Comparison of ENCODE assay signal across 8 mouse cellular contexts in genomic region chr9:120110211-120111018, GRCm38 (mm10). TPM values are rescaled to one million over a fixed set of nuclear protein-coding genes. Genes with fewer than 3 reads are reported as not detected.
DNase-seq lines count a peak whose midpoint lies in the region; ATAC-seq and TF ChIP-seq lines count a peak whose summit lies in the region.

Gene Slc25a38, plus strand, starts transcription at chr9:120110374.

- H3K4me3 ChIP-seq in bone marrow, adult 2 months (replicated peaks; ENCODE audit: control insufficient read depth, low read depth, low read length), result peak within 1 kb of the TSS; percentile 91
- H3K4me3 ChIP-seq in embryonic facial prominence, embryonic 15.5 days (replicated peaks), result peak within 1 kb of the TSS; percentile 69
- peak within 1 kb of the TSS; percentile 87 for H3K4me3 ChIP-seq in kidney, embryonic 14.5 days (ENCODE audit: low read length)
- H3K4me3 ChIP-seq in limb, embryonic 15.5 days, result peak within 1 kb of the TSS; percentile 97

- DNase-seq in 416B (ENCODE audit: low read depth), result peak; percentile 94
- peak; percentile 94 to 95 for DNase-seq in heart, adult 9 months (ENCODE audit: low spot score in 2 of 2)
- peak; percentile 77 to 88 for DNase-seq in monocyte, adult 2 months (ENCODE audit: low read depth in 1 of 2, low spot score in 2 of 2)
- peak; percentile 95 to 96 for DNase-seq in spleen, postnatal 36 days (ENCODE audit: low spot score in 2 of 2)

- peak; percentile 85; the same call in 1 of the 2 replicates for TF ChIP-seq POLR2A in bone marrow, adult 2 months (IDR thresholded peaks at IDR 0.05; ENCODE audit: borderline replicate concordance, control insufficient read depth, low read depth, low read length)

- no peaks in the 10 kb centered on the region for H3K36me3 ChIP-seq in embryonic facial prominence, embryonic 15.5 days
- no peaks in the 10 kb centered on the region for H3K36me3 ChIP-seq in kidney, embryonic 14.5 days (ENCODE audit: control insufficient read depth, insufficient read depth, low read length)
- 0 out of 2 replicates have a peak, but pooled peaks cover 3% of the 10 kb centered on the region for H3K36me3 ChIP-seq in limb, embryonic 15.5 days

- peak within 1 kb of the TSS; percentile 90 for H3K27ac ChIP-seq in bone marrow, adult 2 months (ENCODE audit: control insufficient read depth, insufficient read depth, low read depth, low read length, poor library complexity)
- H3K27ac ChIP-seq in embryonic facial prominence, embryonic 15.5 days (replicated peaks), result peak within 1 kb of the TSS; percentile 96
- H3K27ac ChIP-seq in kidney, embryonic 14.5 days (ENCODE audit: low read depth, low read length), result peak within 1 kb of the TSS; percentile 96
- peak within 1 kb of the TSS; percentile 96 for H3K27ac ChIP-seq in limb, embryonic 15.5 days

- peaks cover 7% of the 10 kb centered on the region; the same call in 1 of the 2 replicates for H3K4me1 ChIP-seq in bone marrow, adult 2 months (ENCODE audit: control insufficient read depth, insufficient read depth, low read length)
- peaks cover 8% of the 10 kb centered on the region for H3K4me1 ChIP-seq in embryonic facial prominence, embryonic 15.5 days
- no peaks in the 10 kb centered on the region for H3K4me1 ChIP-seq in kidney, embryonic 14.5 days (ENCODE audit: control insufficient read depth, insufficient read depth, low read length)
- H3K4me1 ChIP-seq in limb, embryonic 15.5 days, result peaks cover 4% of the 10 kb centered on the region; the same call in 1 of the 2 replicates

- no peaks in the 10 kb centered on the region for H3K9me3 ChIP-seq in embryonic facial prominence, embryonic 15.5 days (replicated peaks)
- H3K9me3 ChIP-seq in kidney, embryonic 14.5 days (ENCODE audit: control insufficient read depth, low read length), result no peaks in the 10 kb centered on the region
- H3K9me3 ChIP-seq in limb, embryonic 15.5 days, result no peaks in the 10 kb centered on the region

- peak; percentile 92 for TF ChIP-seq CTCF in bone marrow, adult 2 months (IDR thresholded peaks at IDR 0.05; ENCODE audit: control insufficient read depth, insufficient read depth, low read length)

- no peaks in the 10 kb centered on the region for H3K27me3 ChIP-seq in embryonic facial prominence, embryonic 15.5 days
- H3K27me3 ChIP-seq in kidney, embryonic 14.5 days (ENCODE audit: control insufficient read depth, insufficient read depth, low read length), result no peaks in the 10 kb centered on the region
- no peaks in the 10 kb centered on the region for H3K27me3 ChIP-seq in limb, embryonic 15.5 days

- under 1% methylated on average over 62 of the region's 62 CpGs for WGBS in bone marrow, adult 2 months
- WGBS in embryonic facial prominence, embryonic 15.5 days, result under 1% methylated on average over 62 of the region's 62 CpGs
- under 1% methylated on average over 62 of the region's 62 CpGs for WGBS in kidney, embryonic 14.5 days
- WGBS in limb, embryonic 15.5 days, result under 1% methylated on average over 62 of the region's 62 CpGs

- peak within 1 kb of the TSS; percentile 43 for H3K9ac ChIP-seq in embryonic facial prominence, embryonic 15.5 days
- peak within 1 kb of the TSS; percentile 72 for H3K9ac ChIP-seq in kidney, embryonic 14.5 days (ENCODE audit: low read depth, low read length)
- peak within 1 kb of the TSS; percentile 67 for H3K9ac ChIP-seq in limb, embryonic 15.5 days

- ATAC-seq in embryonic facial prominence, embryonic 15.5 days (ENCODE audit: insufficient number of reproducible peaks, low FRiP score, low TSS enrichment, low read depth), result peak; percentile 98
- peak; percentile 97 for ATAC-seq in kidney, embryonic 14.5 days (ENCODE audit: low FRiP score, low TSS enrichment)
- peak; percentile 95 for ATAC-seq in limb, embryonic 15.5 days (ENCODE audit: insufficient number of reproducible peaks, low FRiP score, low TSS enrichment, low read depth)

- H3K4me2 ChIP-seq in embryonic facial prominence, embryonic 15.5 days (replicated peaks), result peak within 1 kb of the TSS; percentile 58
- H3K4me2 ChIP-seq in kidney, embryonic 14.5 days (replicated peaks; ENCODE audit: low read depth, low read length), result peak within 1 kb of the TSS; percentile 67
- peak within 1 kb of the TSS; percentile 73 for H3K4me2 ChIP-seq in limb, embryonic 15.5 days

RNA-seq across cellular contexts. Expression of gene Slc25a38, which starts in this region (rescaled TPM):
- 111 and 154 TPM in 2 replicates for polyA plus RNA-seq in bone marrow, adult 2 months (2011; ENCODE audit: insufficient read depth, insufficient read length, low replicate concordance, missing spikeins)
- 28.4 and 30.1 TPM in 2 replicates for polyA plus RNA-seq in embryonic facial prominence, embryonic 15.5 days (2015; fragmentation: Nextera tagmentation; extraction: Ambion mirVana)
- polyA plus RNA-seq in kidney, embryonic 14.5 days (2014; fragmentation: Nextera tagmentation; extraction: Ambion mirVana), result 26.2 and 30.3 TPM in 2 replicates
- polyA plus RNA-seq in limb, embryonic 15.5 days (2015; fragmentation: Nextera tagmentation; extraction: Ambion mirVana), result 27.4 and 30.2 TPM in 2 replicates

Comparison
In these comparisons a context has a peak if more than half of its experiments do, and no peak if none do; other contexts are left out.
1. Peak in every context shown above with its lines: DNase-seq, ATAC-seq, H3K4me3 ChIP-seq and H3K27ac ChIP-seq.